Mouse (Mus musculus): Measurements from ENCODE around the gene Mau2.

Gene Mau2

DNA sequence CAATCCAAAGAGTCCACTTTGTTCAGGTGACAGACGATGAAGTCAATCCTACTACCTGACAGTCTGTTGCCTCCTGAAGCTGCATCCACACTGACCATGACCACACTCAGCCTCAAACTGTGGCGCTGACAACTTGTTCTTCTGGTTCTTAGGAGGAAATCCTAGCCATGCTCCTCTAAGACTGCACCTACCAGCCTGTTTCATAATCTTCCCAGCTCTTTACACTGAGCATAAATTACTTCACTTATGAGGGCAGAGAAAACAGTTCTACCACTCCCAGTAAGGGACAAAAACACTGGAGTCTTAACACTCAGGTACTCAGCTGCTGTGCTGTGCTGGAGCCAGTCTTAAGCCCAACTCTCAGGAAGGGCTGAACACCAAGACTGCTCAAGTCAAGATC is 71.7 kb downstream of the Mau2 start:
- no peak for DNase-seq

DNA sequence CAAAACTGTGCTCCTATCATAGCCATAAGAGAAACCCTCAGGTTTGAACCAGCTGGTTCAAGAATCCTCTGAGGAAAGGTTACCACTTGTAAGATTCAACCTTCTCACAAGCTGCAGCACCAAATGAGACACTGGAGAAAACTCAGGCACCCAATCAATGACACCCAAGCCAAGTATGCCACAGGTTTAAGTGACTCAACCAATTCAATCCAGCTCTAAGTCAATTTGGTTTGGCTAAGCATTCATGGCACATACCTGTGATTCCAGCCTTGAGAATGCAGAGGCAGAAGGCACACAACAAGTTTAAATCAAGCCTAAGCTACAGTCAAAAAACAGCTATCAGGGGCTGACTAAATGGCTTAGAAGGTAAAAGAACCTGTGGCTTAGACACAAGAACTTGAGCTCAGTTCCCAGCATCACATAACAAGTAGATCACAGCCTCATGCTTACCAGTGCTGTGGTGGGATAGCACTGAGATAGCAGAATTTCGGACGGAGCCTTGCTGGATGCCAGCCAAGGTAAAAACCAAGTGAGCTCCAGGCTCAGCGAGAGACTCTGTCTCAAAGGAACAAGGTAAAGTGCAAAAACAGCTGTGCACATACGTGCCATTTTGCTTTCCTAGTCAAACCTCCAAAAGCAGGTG is 75.1 kb downstream of the Mau2 start:
- no peak for DNase-seq

Measured in right cerebral cortex, postnatal 4 days (tissue).